Mouse (Mus musculus) ES-Bruce4 (cell line): ENCODE measurements around the gene Prss37. TPM values are rescaled to one million over a fixed set of nuclear protein-coding genes. Genes with fewer than 3 reads are reported as not detected.

Experiments
- H3K27ac ChIP-seq: 2 replicates; pipeline ENCODE4 v1.5.1; 2012; ENCODE audit warnings: low read length, inconsistent platforms; ENCODE audit not compliant: insufficient read depth
- H3K27me3 ChIP-seq: 2 replicates; pipeline ENCODE4 v1.6.1; 2012; ENCODE audit warnings: mild to moderate bottlenecking, low read length, inconsistent platforms; ENCODE audit not compliant: control insufficient read depth, poor library complexity, insufficient read depth, severe bottlenecking
- H3K36me3 ChIP-seq: 2 replicates; pipeline ENCODE4 v1.6.1; 2012; ENCODE audit warnings: inconsistent platforms, mild to moderate bottlenecking, low read length, moderate library complexity; ENCODE audit not compliant: control insufficient read depth, poor library complexity, insufficient read depth, severe bottlenecking
- H3K4me1 ChIP-seq: one replicate; pipeline ENCODE4 v1.8.1; 2011; ENCODE audit warnings: low read length; ENCODE audit not compliant: control insufficient read depth, insufficient read depth
- H3K4me3 ChIP-seq: 2 replicates; pipeline ENCODE4 v1.5.1; 2011; ENCODE audit warnings: low read depth, mild to moderate bottlenecking, low read length
- H3K9ac ChIP-seq: 2 replicates; pipeline ENCODE4 v1.6.1; 2012; ENCODE audit warnings: low read depth, mild to moderate bottlenecking, inconsistent platforms; ENCODE audit not compliant: poor library complexity, severe bottlenecking
- H3K9me3 ChIP-seq: replicated peaks from 2 replicates; pipeline ENCODE4 v1.6.1; 2012; ENCODE audit warnings: mild to moderate bottlenecking, low read length, inconsistent platforms; ENCODE audit not compliant: control insufficient read depth, poor library complexity, insufficient read depth, severe bottlenecking
- CTCF ChIP-seq: IDR thresholded peaks from one replicate; pipeline ENCODE4 v1.8.1; 2011; ENCODE audit warnings: low read depth, low read length
- EP300 ChIP-seq: IDR thresholded peaks from 2 replicates; pipeline ENCODE4 v1.6.1; 2011; ENCODE audit warnings: low read depth, low read length; ENCODE audit not compliant: insufficient read depth
- POLR2A ChIP-seq: IDR thresholded peaks from one replicate; pipeline ENCODE4 v1.8.1; 2011; ENCODE audit warnings: low read length; ENCODE audit not compliant: insufficient read depth
- polyA plus RNA-seq: library from polyadenylated mRNA; stranded (reverse); fragments of >200 nt; gene quantifications from 2 replicates; pipeline ENCODE4 v1.2.4, GENCODE M21; 2011; ENCODE audit warnings: low read depth; ENCODE audit not compliant: missing spikeins, insufficient read depth, insufficient read length

Prss37 gene
- not detected in 2 replicates for polyA plus RNA-seq

DNA sequence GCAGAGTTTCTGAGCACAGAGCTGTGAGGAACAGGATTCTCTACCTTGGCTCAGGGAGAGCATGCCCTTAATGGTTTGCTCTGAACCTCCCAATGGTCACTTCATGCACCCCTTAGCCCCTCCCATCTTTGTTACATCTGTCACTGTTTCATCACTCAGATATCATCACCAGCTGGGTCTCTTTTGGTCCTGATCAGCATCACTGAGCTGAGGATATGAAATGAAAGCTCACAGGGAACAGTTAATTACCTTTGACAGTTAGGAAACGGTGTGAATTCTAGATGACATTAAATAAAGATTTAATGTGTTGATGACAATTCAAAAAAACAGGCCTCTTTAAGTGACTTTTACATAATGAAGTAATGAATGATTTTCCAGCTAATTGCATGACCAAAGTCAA lies at the start of gene Prss37:
Prss37 (minus strand) TSS at position 101 of the 400 bp plus-strand sequence.
- no peak within 1 kb of the TSS for H3K9ac ChIP-seq
- H3K4me3 ChIP-seq, result no peak within 1 kb of the TSS
- TF ChIP-seq POLR2A (no peak), EP300 (no peak), CTCF (no peak)
- no peaks in the 10 kb centered on the region; the same call in 1 of the 2 replicates for H3K27me3 ChIP-seq
- H3K4me1 ChIP-seq, result no peaks in the 10 kb centered on the region
- no peaks in the 10 kb centered on the region for H3K36me3 ChIP-seq
- H3K9me3 ChIP-seq, result no peaks in the 10 kb centered on the region
- H3K27ac ChIP-seq, result no peak within 1 kb of the TSS

DNA sequence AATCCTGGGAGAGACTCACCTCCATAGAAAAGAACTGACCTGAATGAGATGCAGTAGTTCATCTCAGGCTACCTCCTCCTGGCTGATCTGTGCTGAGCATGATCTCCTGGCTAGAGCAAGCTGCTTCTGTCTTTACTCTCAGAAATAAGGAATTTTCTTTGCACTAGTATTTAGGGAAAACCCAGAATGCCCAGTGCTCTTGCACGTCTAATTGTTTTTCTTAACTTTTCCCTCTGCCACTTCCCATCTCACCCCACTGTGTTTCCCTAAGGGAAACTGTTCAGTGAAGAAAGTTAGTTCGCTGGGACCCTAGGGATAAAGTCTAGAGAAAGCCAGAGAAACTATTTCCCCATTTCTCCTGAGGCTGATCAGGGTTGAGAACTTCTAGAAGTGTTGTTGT lies 35.6 kb upstream of the Prss37 start, which contains the start of gene Olfr461:
Olfr461 (minus strand) TSS at position 101 of the 400 bp plus-strand sequence.
- Histone ChIP-seq H3K36me3 (no peaks in the 10 kb centered on the region), H3K27ac (no peak within 1 kb of the TSS), H3K9ac (no peak within 1 kb of the TSS), H3K4me1 (no peaks in the 10 kb centered on the region), H3K4me3 (no peak within 1 kb of the TSS), H3K9me3 (no peaks in the 10 kb centered on the region), H3K27me3 (no peaks in the 10 kb centered on the region)
- TF ChIP-seq POLR2A, result no peak
- TF ChIP-seq EP300, result no peak
- no peak for TF ChIP-seq CTCF

DNA sequence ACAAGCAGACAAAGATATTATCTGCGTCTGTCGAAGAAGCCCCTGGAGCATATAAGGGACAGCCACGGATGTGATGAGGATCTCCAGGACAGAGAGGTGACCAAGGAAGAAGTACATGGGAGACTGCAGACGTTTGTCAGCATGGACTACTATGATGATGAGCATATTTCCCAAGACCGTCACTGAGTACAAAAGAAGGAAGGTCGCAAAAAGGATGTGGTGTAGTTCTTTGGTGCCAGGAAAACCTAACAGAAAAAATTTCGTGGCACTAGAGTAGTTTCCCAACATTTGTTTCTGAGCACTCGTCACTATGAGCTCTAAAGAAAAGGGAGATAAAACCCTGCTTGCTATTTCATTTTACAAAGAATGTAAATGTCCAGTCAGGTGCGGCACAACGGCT lies 25.4 kb upstream of the Prss37 start:
- no peaks in the 10 kb centered on the region for H3K4me1 ChIP-seq
- H3K9me3 ChIP-seq, result no peaks in the 10 kb centered on the region
- no peaks in the 10 kb centered on the region for H3K27me3 ChIP-seq
- TF ChIP-seq EP300, result no peak
- TF ChIP-seq CTCF, result no peak
- H3K4me3 ChIP-seq, result no peak overlapping the region
- no peak overlapping the region for H3K9ac ChIP-seq
- no peak overlapping the region for H3K27ac ChIP-seq
- H3K36me3 ChIP-seq, result no peaks in the 10 kb centered on the region

DNA sequence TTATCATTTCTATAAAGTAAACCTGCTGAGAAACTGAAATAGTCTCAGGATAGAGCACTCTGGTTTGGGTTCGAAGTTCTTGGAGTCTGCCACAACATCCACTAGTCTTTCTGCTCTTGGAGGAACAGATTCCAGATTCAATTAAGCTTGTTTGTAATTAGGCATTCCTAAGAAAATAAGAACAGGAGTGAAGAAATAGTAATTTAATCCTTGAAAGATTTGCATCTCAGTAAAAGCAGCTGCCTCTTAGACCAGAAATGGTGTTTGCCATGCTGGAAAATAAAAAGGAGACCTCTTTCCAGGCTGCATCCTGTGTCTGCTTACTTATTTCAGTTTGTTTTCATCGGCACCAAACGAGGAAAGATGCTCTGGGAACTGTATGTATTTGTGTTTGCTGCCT lies 26.1 kb downstream of the Prss37 start, which contains the start of gene Tas2r108:
Tas2r108 (plus strand) TSS at position 301 of the 400 bp plus-strand sequence.
- H3K36me3 ChIP-seq, result no peaks in the 10 kb centered on the region
- H3K4me3 ChIP-seq, result no peak within 1 kb of the TSS
- no peak for TF ChIP-seq POLR2A
- TF ChIP-seq CTCF, result no peak
- TF ChIP-seq EP300, result no peak
- no peaks in the 10 kb centered on the region for H3K9me3 ChIP-seq
- no peak within 1 kb of the TSS for H3K9ac ChIP-seq
- no peak within 1 kb of the TSS for H3K27ac ChIP-seq
- H3K4me1 ChIP-seq, result no peaks in the 10 kb centered on the region
- H3K27me3 ChIP-seq, result no peaks in the 10 kb centered on the region

DNA sequence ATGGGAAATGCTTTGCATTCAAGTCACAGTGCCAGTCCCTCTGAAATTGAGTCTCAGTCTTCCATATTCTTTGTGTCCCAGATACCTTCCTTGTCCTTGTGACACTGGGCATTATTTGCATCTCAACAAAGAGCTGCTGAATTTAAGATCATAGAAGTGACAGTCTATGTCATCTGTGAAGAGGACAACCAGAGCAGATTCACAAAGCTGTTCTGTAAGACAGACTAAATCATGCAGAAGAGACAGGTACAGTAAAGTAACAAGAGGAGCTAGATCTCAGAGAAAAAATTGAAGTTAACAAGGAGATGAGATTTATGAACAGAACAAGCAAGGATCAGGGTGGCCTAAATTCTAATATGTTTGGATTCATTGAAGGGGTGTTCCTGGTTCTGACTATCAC lies 28.4 kb downstream of the Prss37 start, which contains the start of gene Tas2r137:
Tas2r137 (plus strand) TSS at position 301 of the 400 bp plus-strand sequence.
- no peak within 1 kb of the TSS for H3K4me3 ChIP-seq
- TF ChIP-seq EP300, result no peak
- no peak for TF ChIP-seq POLR2A
- no peak for TF ChIP-seq CTCF
- no peak within 1 kb of the TSS for H3K9ac ChIP-seq
- no peak within 1 kb of the TSS for H3K27ac ChIP-seq
- H3K9me3 ChIP-seq, result no peaks in the 10 kb centered on the region
- no peaks in the 10 kb centered on the region for H3K4me1 ChIP-seq
- no peaks in the 10 kb centered on the region for H3K27me3 ChIP-seq
- H3K36me3 ChIP-seq, result no peaks in the 10 kb centered on the region

DNA sequence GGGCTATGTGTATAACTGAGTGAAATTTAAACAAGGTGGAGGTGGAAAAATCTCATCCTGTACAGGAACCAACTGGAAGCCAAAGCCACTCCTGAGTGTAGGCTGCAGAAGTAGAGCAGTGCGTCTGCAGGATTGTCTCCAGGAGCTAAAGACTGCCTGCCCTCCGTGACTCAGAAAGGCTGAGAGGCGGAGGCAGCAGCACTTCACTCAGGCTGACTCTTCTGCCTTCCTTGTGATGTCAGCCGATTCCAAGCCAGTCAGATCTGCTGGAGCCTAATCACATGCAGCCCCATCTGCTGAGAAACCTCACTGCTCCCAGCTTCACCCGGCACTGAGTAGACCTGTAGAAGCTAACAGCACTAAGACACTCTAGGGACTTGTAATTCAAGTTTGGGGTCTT lies 37.0 kb downstream of the Prss37 start:
- Histone ChIP-seq H3K9me3 (no peaks in the 10 kb centered on the region), H3K36me3 (peaks cover 50% of the 10 kb centered on the region), H3K4me1 (no peaks in the 10 kb centered on the region), H3K27ac (no peak overlapping the region), H3K9ac (no peak overlapping the region), H3K4me3 (no peak overlapping the region), H3K27me3 (no peaks in the 10 kb centered on the region)
- TF ChIP-seq POLR2A, result no peak
- TF ChIP-seq CTCF, result no peak
- no peak for TF ChIP-seq EP300
